Mouse (Mus musculus) Muller cell, postnatal 12 days (primary cell): ENCODE results near the gene Gm12216.
"Not testable (repeated sequence)": the region's sequence is repeated elsewhere in the genome, so short reads cannot be mapped to it uniquely, and the experiment has no call there.

ENCODE experiments used
- DNase-seq: peaks from one replicate; pipeline ENCODE4 v3.0.0-alpha.2; 2015; ENCODE audit errors: inconsistent ontology term

Gene Gm12216

GRCm38 (mm10) chr11:53873909-53874704 is 15.1 kb upstream of the Gm12216 start:
- DNase-seq = not testable (repeated sequence)

GRCm38 (mm10) chr11:53871786-53872507 is 12.9 kb upstream of the Gm12216 start:
- no peak for DNase-seq

GRCm38 (mm10) chr11:53869172-53869571 is 10.1 kb upstream of the Gm12216 start:
- DNase-seq = no peak

DNA sequence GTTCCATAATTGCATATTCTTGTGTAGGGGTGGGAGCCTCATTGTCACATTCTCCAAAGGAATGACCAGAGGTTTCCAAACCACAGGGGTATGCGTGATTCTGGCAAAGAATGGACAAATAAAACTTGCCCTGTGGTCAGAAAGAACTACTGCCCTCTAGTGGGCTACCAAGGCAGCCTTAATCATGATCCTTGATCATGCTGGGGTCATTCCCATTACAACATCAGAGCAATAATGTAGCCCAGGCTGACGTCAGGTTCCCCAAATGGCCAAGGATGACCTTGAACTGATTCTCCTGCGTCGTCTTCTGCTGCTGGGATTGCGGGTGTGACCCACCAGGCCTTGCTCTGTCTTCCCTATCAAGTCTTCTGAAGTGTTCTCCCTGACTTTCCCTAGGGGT is 9.3 kb upstream of the Gm12216 start:
- not testable (repeated sequence) for DNase-seq

DNA sequence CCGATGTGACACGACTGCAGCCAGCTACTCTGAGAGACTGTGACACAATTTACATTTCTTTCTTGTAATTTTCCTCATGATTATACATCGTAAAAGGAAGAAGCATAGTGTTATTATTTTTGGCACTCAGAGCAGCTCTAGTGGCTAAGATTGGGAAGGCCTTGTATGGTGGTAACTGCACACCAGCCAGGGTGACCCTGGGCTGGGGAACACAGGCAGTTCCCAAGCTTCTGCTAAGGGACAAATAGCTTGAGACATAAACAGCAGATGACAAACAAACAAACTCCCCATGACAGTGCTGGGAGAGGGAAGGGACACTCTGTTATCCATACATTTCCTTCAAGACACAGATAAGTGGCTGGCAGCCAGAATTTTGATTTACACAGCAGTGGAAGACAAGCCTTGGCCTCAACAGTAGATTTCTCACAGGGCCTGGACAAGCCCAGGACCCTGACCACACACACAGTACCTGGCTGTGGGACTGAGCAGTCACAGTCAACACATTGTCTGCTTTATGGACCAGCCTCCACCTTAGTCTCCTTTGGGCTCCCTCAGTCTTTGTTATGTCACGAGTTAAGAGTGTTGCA is 5.8 kb upstream of the Gm12216 start:
- not testable (repeated sequence) for DNase-seq

- DNase-seq = not testable (repeated sequence)
These were observed 1.9 kb upstream of the Gm12216 start for GRCm38 (mm10) chr11:53860944-53861343.

GRCm38 (mm10) chr11:53858058-53858760 is 847 bp downstream of the Gm12216 start:
- DNase-seq = no peak

GRCm38 (mm10) chr11:53853665-53854064 is 5.4 kb downstream of the Gm12216 start:
- no peak for DNase-seq

DNA sequence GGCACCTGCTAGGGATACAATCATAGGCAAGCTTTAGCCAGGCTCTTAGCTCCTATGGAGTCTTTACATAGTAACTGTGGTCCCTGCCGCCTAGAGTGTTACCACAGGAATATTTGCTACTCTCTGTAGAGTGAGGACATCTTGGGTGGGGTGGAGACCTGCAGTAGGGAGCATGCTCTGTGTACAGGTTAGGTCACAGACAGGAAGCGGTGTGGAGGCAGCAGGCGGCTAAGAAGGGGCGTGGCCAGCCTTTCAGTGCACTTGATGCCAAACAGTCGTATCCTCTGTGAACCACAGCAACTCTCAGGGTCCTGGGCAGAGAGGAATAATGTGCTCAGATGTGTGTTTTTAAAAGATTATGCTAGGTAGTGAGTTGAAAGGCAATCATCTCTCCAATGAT is 7.3 kb downstream of the Gm12216 start:
- DNase-seq = no peak

- DNase-seq = peak; percentile 73
These were observed 9.3 kb downstream of the Gm12216 start for GRCm38 (mm10) chr11:53849588-53850320.

- DNase-seq = no peak
These were observed 13.4 kb downstream of the Gm12216 start for GRCm38 (mm10) chr11:53845680-53846079.

DNA sequence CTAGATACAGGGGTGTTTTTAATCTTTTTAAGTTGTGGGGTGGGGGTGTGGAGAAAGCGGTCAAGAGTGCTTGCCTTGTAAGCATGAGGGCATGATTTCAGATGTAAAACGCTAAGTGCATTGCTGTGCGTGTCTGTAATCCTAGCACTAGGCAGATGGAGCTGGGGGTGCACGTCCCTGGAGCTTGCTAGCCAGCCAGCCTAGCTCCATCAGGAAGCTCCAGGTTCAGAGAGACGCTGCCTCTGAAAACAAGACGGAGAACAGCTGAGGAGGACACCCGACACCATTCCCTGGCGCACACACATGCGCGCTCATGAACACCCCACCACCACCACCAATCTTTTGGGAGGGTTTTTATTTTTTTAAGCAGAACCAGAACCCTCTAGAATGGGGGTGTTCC is 15.9 kb downstream of the Gm12216 start:
- DNase-seq = no peak

DNA sequence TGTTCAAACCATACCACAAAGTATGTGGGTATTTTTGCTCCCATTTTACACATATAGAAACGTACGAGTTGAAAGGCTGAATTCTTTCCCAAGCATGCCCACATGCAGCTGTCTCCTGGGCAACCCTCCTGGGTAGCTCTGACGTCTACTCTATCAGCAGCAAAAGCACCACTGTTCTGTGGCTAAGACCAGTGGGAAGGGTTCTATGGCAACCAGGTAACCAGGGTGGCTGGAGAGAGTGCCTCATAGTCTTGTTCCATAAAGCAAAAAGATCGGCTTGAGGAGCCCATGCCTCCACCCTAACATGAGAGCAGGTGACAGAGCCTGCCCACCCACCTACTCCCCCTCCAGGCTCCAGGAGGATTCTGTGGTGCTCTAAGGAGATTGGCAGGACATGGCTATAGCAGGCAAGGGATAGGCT is 16.9 kb downstream of the Gm12216 start:
- no peak for DNase-seq

DNA sequence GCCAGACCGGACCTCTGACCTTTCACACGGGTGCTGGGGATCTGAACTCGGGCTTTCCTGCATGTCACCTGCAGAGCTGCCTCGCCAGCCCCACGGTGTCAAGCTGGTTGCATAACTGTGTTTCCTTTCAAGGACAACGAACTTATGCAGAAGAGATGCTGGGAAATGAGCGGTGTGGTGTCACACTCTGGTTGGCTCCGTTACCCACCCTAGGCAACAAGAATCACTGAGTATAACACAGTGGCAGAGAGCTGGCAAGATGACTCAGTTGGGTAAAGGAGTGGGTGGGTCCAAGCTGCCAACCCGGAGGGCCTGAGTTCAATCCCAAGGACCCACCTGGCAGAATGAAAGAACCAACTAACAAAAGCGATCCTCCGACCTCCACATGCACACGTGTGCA is 17.5 kb downstream of the Gm12216 start:
- DNase-seq = no peak

DNA sequence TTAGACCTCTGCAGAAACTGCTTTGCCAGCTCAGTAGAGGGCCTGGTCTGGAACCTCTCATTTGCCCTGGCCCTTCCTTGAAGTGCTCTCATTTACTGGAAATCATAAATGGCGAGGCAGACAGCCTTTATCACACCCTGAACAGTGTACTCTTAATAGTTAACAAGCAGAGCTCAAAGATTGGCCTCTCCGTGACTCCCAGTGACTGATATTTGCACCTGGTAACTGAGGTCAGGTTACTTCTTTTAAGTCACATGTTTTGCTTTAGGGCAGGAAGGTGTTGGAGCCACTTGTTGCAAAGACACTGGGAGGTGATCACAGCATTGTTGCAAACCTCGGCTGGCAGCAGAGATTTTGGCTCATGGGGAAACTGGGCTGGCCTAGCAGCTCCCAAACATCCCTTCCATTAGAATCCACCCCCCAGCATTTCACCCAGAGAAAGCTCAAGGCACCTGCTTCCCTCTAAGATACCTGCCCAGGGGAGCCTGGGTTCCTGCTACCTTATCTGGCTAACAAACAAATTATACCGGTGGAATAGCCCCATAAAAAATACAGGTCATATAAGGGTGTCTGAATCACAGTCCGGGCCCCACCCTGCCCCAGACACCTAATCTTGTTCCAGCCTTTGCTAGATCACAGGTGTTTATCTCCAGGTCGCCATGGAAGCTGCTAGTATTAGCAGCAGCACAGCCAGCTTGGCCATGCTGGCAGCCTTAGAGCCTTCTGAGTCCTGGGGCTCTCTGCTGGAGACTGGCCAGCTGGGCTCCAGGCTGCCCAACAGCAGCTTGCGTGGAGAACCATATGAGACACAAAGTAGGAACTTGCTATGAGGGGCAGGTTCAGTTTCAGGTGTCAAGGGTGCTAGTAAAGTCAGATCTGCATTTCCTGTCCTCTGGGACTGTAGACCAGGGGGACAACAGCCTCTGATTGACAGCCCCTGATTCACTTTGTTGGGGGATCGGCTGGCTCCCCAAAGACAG is 19.1 kb downstream of the Gm12216 start:
- DNase-seq = no peak

GRCm38 (mm10) chr11:53839147-53839546 is 19.9 kb downstream of the Gm12216 start:
- DNase-seq = no peak

DNA sequence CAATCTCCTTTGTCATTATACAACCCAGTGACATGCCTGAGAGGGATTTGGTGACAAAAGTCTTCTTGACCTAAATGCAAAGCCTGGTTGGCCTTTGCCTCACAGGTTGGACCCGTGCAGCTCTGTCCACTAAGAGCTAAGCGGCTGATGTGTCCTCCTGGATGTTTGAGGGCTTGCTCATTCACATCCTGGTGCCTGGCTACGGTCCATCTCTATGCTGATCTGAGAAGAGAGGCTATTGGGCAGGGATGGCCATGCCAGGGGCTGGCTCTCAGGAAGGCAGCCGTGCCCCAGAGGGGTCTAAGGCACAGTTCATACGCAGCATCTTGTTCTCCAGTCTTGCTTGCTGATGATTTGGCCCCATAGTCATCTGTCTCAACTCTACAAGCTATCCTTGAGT is 21.3 kb downstream of the Gm12216 start:
- no peak for DNase-seq

GRCm38 (mm10) chr11:53835379-53836010 is 23.6 kb downstream of the Gm12216 start:
- no peak for DNase-seq

DNA sequence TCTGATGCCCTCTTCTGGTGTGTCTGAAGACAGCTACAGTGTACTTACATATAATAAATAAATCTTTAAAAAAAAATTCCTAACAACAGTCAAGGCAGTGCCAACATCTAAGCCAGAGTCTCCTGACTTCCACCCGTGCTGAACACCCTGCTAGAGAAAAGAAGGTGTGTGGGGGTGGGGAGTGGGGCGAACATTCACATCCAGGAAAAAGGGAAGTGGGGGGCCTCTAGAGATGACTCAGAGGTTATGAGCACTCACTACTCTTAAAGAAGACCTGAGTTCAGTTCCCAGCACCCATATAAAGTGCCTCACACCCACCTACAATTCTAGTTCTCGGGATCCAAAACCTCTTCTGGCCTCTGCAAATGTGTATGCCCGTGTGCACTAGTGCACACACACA is 33.6 kb downstream of the Gm12216 start:
- DNase-seq = no peak

DNA sequence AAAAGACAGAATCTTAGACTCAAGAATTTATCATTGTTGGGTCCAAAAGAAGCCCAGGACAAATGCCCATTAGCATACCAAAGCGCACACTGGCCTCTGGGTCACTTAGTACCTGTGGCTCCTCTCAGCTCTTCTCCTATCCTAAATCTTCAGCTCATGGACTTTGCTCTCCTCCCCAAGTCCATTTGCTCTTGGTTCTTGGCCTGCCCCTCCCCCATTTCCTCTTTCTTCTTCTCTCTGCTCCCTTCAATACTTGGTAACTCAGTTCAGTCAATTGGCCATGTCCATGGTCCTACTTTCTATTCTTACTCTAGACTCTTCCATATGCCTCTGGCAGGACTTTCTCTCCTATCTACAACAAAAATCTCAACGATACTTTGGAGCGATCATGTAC is 37.1 kb downstream of the Gm12216 start:
- DNase-seq = no peak
